Mouse (Mus musculus): ENCODE measurements at regions not wholly inside any gene's neighbourhood (a gene's known extent, or its start where the extent isn't known, plus 50 kb on each side); places are given as distances from the start of the nearest gene placed in this dataset.
A peak's percentile ranks its signal among the peaks of the same experiment; 100 is the strongest.

GRCm38 (mm10) chr6:76825953-76826352 lies 328.4 kb upstream of the Gm9008 start:
- DNase-seq, result no peak

DNA sequence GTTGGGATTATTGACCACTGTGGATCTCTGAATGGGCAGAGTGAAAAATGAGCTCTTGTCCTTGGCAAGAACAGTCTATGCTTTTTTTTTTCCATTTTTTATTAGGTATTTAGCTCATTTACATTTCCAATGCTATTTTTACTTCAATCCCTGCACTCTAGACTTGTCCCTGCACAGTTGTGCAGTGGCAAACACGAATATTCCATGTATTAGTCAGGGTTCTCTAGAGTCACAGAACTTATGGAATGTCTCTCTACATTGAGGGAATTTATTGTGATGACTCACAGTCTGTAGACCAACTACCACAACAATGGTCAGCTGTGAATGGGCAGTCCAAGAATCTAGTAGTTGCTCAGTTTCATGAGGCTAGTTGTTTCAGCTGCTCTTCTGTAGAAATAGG lies 305.4 kb upstream of the Gm9008 start:
- no peak for DNase-seq

DNA sequence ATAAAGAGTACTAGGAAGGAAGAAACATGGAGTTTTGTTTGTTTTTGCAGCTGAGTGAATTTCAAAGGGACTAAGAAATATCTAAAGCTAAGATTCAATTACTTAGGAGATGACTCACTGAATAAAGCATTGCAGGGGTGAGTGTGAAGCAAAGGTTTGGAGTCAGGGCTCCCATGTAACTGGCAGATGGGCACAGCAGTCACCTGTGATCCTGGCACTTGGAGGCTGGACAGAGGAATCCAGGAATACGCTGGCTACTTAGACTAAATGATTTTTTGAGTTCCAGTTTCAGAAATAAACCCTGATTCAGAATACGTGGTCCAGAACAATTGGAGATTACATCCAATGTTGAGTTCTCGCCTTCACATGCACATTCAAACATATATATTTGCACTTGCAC lies 282.6 kb upstream of the Gm9008 start:
- DNase-seq, result no peak

DNA sequence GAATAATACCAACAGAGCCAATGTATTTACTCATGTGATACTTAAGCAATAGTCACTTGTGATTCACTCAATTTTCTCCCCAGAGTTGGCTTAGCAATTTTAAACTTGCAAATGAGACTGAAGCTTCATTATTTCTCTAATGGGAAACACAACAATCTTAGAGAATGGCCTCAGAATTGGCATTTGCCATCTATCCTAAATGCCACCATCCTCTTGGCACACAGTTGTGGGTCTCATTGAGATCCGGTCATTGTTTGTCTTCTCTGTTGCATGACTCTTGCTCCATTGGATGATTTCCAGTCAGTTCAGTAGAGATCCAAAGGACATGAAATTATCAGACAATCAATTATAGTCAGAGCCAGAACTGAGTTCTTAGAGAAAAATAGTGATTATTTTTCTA lies 280.6 kb upstream of the Gm9008 start:
- no peak for DNase-seq

- no peak for DNase-seq
Observed at GRCm38 (mm10) chr6:76777080-76777479, 279.5 kb upstream of the Gm9008 start.

- DNase-seq, result no peak
Observed at GRCm38 (mm10) chr6:76763852-76764251, 266.3 kb upstream of the Gm9008 start.

DNA sequence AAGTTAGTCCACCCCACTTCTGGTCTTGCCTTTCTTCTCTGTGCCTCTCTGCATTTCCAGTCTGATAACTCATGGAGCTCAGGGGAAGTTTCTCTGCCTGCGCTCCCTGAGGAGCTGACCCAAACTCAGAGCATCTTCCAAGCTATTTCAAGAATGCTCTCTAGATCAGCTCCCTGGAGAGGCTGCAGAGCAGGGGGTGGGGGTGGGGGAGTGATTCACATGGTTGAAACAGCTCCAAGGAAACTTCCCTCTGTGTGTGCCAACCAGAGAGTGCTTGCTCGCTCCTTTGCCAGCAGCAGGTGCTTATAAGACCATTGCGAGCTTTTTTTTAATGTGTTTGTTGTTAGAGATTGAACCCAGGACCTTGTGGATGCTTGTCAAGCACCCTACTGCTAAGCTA lies 257.3 kb upstream of the Gm9008 start:
- DNase-seq, result peak; percentile 7

All from lung, postnatal 10 days (tissue).